Mouse (Mus musculus) intestine, embryonic 15.5 days (tissue): ENCODE results near the gene Slc16a9. TPM values are rescaled to one million over a fixed set of nuclear protein-coding genes. Genes with fewer than 3 reads are reported as not detected.

Experiments
- ATAC-seq: fragments of 200-750 bp; cut with Nextera tagmentation; 2 replicates; pipeline ENCODE4 v1.8.0; 2017; ENCODE audit warnings: moderate TSS enrichment, moderate library complexity
- H3K27ac ChIP-seq: fragments of 300-500 bp; sonication (generic); 2 replicates; pipeline ENCODE4 v1.5.1; 2015; ENCODE audit warnings: mild to moderate bottlenecking, inconsistent platforms
- H3K27me3 ChIP-seq: fragments of 300-500 bp; sonication (generic); replicated peaks from 2 replicates; pipeline ENCODE4 v1.6.1; 2015; ENCODE audit warnings: inconsistent platforms
- H3K36me3 ChIP-seq: fragments of 300-500 bp; sonication (generic); 2 replicates; pipeline ENCODE4 v1.6.1; 2015; ENCODE audit warnings: inconsistent platforms
- H3K4me1 ChIP-seq: fragments of 300-500 bp; sonication (generic); replicated peaks from 2 replicates; pipeline ENCODE4 v1.6.1; 2015; ENCODE audit warnings: inconsistent platforms
- H3K4me2 ChIP-seq: fragments of 300-500 bp; sonication (generic); replicated peaks from 2 replicates; pipeline ENCODE4 v1.6.1; 2015; ENCODE audit warnings: mild to moderate bottlenecking, inconsistent platforms
- H3K4me3 ChIP-seq: fragments of 300-500 bp; sonication (generic); replicated peaks from 2 replicates; pipeline ENCODE4 v1.5.1; 2015; ENCODE audit warnings: inconsistent platforms
- H3K9ac ChIP-seq: fragments of 300-500 bp; sonication (generic); 2 replicates; pipeline ENCODE4 v1.6.1; 2015; ENCODE audit warnings: inconsistent platforms
- H3K9me3 ChIP-seq: fragments of 300-500 bp; sonication (generic); 2 replicates; pipeline ENCODE4 v1.6.1; 2016; ENCODE audit warnings: inconsistent platforms
- WGBS: fragments of 180-500 bp; shearing (Covaris S2); methylation state at CpG from one replicate; pipeline ENCODE4 v1.1.7; 2015; 5-methylcytosine and 5-hydroxymethylcytosine counted together
- polyA plus RNA-seq: library from polyadenylated mRNA; unstranded; fragments of >200 nt; fragmentation: Nextera tagmentation; extraction: Ambion mirVana; gene quantifications from 2 replicates; pipeline ENCODE4 v1.2.1, GENCODE M21; 2015

Gene Slc16a9
- 1.3 and 1.5 TPM in 2 replicates for polyA plus RNA-seq

DNA sequence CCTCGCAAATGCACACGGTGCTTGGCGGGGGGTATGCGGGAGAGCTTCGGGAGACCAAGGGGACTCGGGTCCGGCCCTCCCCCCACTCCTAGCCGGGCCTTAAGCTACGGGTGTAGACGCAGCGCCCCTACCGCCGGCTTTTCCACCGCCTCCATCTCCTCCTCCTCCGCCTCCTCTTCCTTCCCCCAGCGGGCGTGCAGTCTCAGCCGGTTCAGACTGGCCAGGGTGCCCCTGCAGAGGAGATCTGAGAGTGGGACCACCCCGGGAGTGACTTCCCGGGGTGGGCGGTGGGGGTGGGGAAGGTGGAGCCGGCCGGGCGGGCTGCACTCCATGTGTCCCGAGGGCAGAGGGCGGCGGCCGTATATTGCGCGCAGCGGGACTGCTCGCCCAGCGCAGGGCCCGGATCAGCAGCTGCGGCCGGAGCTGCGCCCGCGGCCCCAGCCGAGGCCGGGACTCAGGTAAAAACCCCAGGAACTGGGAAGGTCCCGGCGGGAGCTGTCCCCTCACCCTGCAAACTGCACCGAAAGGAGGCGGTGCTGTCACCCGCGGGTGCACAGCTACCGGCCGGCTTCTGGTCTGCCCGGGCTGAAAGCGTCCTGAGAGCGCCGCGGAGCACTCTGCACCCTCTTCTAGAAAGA is at the start of gene Slc16a9:
Slc16a9 (plus strand) TSS at position 180 of the 638 bp plus-strand sequence.
- peak; percentile 95 for ATAC-seq
- peak within 1 kb of the TSS; percentile 67 for H3K9ac ChIP-seq
- peaks cover 10% of the 10 kb centered on the region for H3K4me1 ChIP-seq
- peak within 1 kb of the TSS; percentile 98 for H3K4me2 ChIP-seq
- WGBS = under 1% methylated on average over 54 of the region's 54 CpGs
- no peaks in the 10 kb centered on the region for H3K9me3 ChIP-seq
- H3K4me3 ChIP-seq = peak within 1 kb of the TSS; percentile 65
- peaks cover 2% of the 10 kb centered on the region; the same call in 1 of the 2 replicates for H3K27me3 ChIP-seq
- no peaks in the 10 kb centered on the region for H3K36me3 ChIP-seq
- no peak within 1 kb of the TSS for H3K27ac ChIP-seq

- Histone ChIP-seq H3K27ac (no peak overlapping the region), H3K36me3 (peaks cover 8% of the 10 kb centered on the region; the same call in 1 of the 2 replicates), H3K27me3 (no peaks in the 10 kb centered on the region), H3K9ac (no peak overlapping the region), H3K4me3 (no peak overlapping the region), H3K4me2 (no peak overlapping the region), H3K9me3 (no peaks in the 10 kb centered on the region), H3K4me1 (0 out of 2 replicates have a peak, but pooled peaks cover 5% of the 10 kb centered on the region)
- ATAC-seq = peak; percentile 50
- 72% methylated on average over 7 of the region's 7 CpGs for WGBS
Observed at GRCm38 (mm10) chr10:70195279-70195678, 49.6 kb upstream of the Slc16a9 start.

DNA sequence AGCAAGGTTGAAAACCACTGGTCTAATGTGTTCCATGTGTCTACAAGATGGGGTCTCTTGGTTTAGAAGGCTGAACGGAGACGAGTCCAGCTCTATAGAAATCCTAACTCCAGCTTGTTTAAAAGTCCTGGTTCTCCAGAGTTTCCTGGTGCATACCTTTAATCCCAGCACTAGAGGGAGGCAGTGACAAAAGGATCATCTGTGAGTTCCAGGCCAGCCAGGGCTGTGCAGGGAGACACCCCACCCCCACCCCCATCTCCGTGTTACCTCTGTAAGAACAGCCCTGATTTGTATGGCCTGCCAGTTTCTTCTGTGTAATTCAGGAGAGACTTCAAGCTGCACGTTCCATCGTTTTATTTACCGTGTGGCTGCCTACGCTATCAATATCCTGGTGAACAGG is 49.1 kb upstream of the Slc16a9 start:
- Histone ChIP-seq H3K4me1 (0 out of 2 replicates have a peak, but pooled peaks cover 5% of the 10 kb centered on the region), H3K27ac (no peak overlapping the region), H3K9me3 (no peaks in the 10 kb centered on the region), H3K27me3 (no peaks in the 10 kb centered on the region), H3K36me3 (peaks cover 8% of the 10 kb centered on the region; the same call in 1 of the 2 replicates), H3K4me2 (no peak overlapping the region), H3K9ac (no peak overlapping the region), H3K4me3 (no peak overlapping the region)
- WGBS = 39% methylated on average over 7 of the region's 7 CpGs
- ATAC-seq = peak; percentile 69

GRCm38 (mm10) chr10:70196666-70197065 is 48.2 kb upstream of the Slc16a9 start:
- 86% methylated on average over 6 of the region's 6 CpGs for WGBS
- Histone ChIP-seq H3K36me3 (0 out of 2 replicates have a peak, but pooled peaks cover 4% of the 10 kb centered on the region), H3K27me3 (no peaks in the 10 kb centered on the region), H3K4me3 (no peak overlapping the region), H3K4me1 (0 out of 2 replicates have a peak, but pooled peaks cover 5% of the 10 kb centered on the region), H3K27ac (no peak overlapping the region), H3K4me2 (no peak overlapping the region), H3K9ac (no peak overlapping the region), H3K9me3 (no peaks in the 10 kb centered on the region)
- no peak for ATAC-seq

GRCm38 (mm10) chr10:70197601-70198000 is 47.3 kb upstream of the Slc16a9 start:
- WGBS = 69% methylated on average over 2 of the region's 2 CpGs
- Histone ChIP-seq H3K27ac (no peak overlapping the region), H3K36me3 (no peaks in the 10 kb centered on the region), H3K27me3 (no peaks in the 10 kb centered on the region), H3K9ac (no peak overlapping the region), H3K4me2 (no peak overlapping the region), H3K9me3 (no peaks in the 10 kb centered on the region), H3K4me3 (no peak overlapping the region), H3K4me1 (0 out of 2 replicates have a peak, but pooled peaks cover 5% of the 10 kb centered on the region)
- no peak for ATAC-seq

DNA sequence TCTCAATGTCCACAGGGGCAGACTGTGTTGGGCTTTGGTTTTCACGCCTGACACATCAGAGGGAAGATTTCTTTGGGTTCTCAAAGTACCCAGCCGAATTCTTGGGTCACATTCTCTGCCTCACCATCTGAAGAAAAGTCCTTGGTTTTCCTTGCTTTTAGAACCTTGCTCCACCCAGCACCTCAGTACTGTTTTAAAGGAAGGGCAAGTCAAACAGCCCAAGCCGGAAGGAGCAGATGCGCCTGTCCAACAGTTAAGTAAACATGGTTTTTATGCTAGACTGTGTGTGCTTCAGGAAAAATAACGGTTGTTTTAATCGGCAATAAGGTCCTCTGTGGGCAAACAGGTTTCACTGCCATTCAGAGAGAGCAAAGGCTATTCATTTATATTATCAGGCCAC is 46.9 kb upstream of the Slc16a9 start:
- Histone ChIP-seq H3K9ac (no peak overlapping the region), H3K4me2 (no peak overlapping the region), H3K4me1 (0 out of 2 replicates have a peak, but pooled peaks cover 5% of the 10 kb centered on the region), H3K27me3 (no peaks in the 10 kb centered on the region), H3K4me3 (no peak overlapping the region), H3K27ac (no peak overlapping the region; the same call in 1 of the 2 replicates), H3K9me3 (no peaks in the 10 kb centered on the region), H3K36me3 (no peaks in the 10 kb centered on the region)
- 37% methylated on average over 6 of the region's 6 CpGs for WGBS
- ATAC-seq = peak; percentile 26; the same call in 1 of the 2 replicates

- H3K4me2 ChIP-seq = no peak overlapping the region
- no peak for ATAC-seq
- H3K4me3 ChIP-seq = no peak overlapping the region
- 0 out of 2 replicates have a peak, but pooled peaks cover 5% of the 10 kb centered on the region for H3K4me1 ChIP-seq
- H3K9ac ChIP-seq = no peak overlapping the region
- H3K27ac ChIP-seq = no peak overlapping the region
- H3K27me3 ChIP-seq = no peaks in the 10 kb centered on the region
- H3K9me3 ChIP-seq = no peaks in the 10 kb centered on the region
- 90% methylated on average over 7 of the region's 7 CpGs for WGBS
- no peaks in the 10 kb centered on the region for H3K36me3 ChIP-seq
Observed at GRCm38 (mm10) chr10:70198951-70199463, 45.9 kb upstream of the Slc16a9 start.

DNA sequence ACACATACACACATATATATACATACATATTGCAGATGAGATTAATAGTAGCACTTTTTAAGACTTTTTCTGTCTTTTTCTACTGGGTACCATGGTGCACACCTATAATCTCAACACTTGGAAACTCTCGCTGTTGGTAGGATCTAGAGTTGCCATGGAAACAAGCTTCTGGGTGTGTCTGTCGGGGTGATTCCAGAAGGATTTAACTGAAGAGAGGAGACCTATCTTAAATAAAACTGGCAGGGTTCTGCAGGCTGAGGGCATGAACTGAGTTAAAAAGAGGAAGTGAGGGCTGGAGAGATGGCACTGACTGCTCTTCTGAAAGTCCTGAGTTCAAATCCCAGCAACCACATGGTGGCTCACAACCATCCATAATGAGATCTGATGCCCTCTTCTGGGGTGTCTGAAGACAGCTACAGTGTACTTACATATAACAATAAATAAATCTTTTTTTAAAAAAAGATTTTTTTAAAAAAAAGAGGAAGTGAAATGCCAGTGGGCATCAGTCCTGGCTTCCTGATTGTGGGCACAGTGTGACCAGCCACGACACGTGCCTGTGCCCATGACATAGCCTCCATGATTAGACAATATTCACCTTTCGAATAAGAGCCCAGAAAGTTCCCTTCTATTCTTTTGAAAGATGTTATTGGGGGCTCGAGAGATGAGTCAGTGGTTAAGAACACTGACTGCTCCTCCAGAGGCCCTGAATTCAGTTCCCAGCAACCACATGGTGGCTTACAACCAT is 45.3 kb upstream of the Slc16a9 start:
- H3K27me3 ChIP-seq = no peaks in the 10 kb centered on the region
- no peak overlapping the region for H3K4me2 ChIP-seq
- 78% methylated on average over 6 of the region's 6 CpGs for WGBS
- 0 out of 2 replicates have a peak, but pooled peaks cover 5% of the 10 kb centered on the region for H3K4me1 ChIP-seq
- no peak overlapping the region for H3K9ac ChIP-seq
- H3K27ac ChIP-seq = no peak overlapping the region
- H3K9me3 ChIP-seq = no peaks in the 10 kb centered on the region
- H3K36me3 ChIP-seq = no peaks in the 10 kb centered on the region
- H3K4me3 ChIP-seq = no peak overlapping the region
- no peak for ATAC-seq

- Histone ChIP-seq H3K9ac (no peak overlapping the region), H3K4me2 (no peak overlapping the region), H3K9me3 (no peaks in the 10 kb centered on the region), H3K4me3 (no peak overlapping the region), H3K27me3 (no peaks in the 10 kb centered on the region), H3K27ac (no peak overlapping the region), H3K36me3 (no peaks in the 10 kb centered on the region), H3K4me1 (peaks cover 9% of the 10 kb centered on the region; the same call in 1 of the 2 replicates)
- ATAC-seq = no peak
- WGBS = 66% methylated on average over 12 of the region's 12 CpGs
Observed at GRCm38 (mm10) chr10:70200889-70201500, 43.9 kb upstream of the Slc16a9 start.

- Histone ChIP-seq H3K9ac (no peak within 1 kb of the TSS), H3K4me3 (no peak within 1 kb of the TSS), H3K4me1 (peaks cover 4% of the 10 kb centered on the region; the same call in 1 of the 2 replicates), H3K27me3 (no peaks in the 10 kb centered on the region), H3K4me2 (peak within 1 kb of the TSS; percentile 20; the same call in 1 of the 2 replicates), H3K27ac (0 out of 2 replicates have a peak within 1 kb of the TSS, but pooled peaks have one; percentile 13), H3K9me3 (no peaks in the 10 kb centered on the region), H3K36me3 (no peaks in the 10 kb centered on the region)
- ATAC-seq = peak; percentile 83
- WGBS = 27% methylated on average over 17 of the region's 17 CpGs
Observed at GRCm38 (mm10) chr10:70204505-70205399, 40.1 kb upstream of the Slc16a9 start, which contains the start of gene Mrln. Gene Mrln, plus strand, starts transcription at chr10:70204664.

GRCm38 (mm10) chr10:70211281-70211680 is 33.6 kb upstream of the Slc16a9 start:
- H3K27me3 ChIP-seq = no peaks in the 10 kb centered on the region
- WGBS = 73% methylated on average over 9 of the region's 9 CpGs

More at GRCm38 (mm10) chr10:70211281-70211680, 33.6 kb upstream of the Slc16a9 start:
- Histone ChIP-seq H3K36me3 (no peaks in the 10 kb centered on the region), H3K27ac (no peak overlapping the region), H3K4me2 (no peak overlapping the region), H3K9ac (no peak overlapping the region), H3K9me3 (no peaks in the 10 kb centered on the region), H3K4me3 (no peak overlapping the region), H3K4me1 (no peaks in the 10 kb centered on the region)
- ATAC-seq = peak; percentile 70; the same call in 1 of the 2 replicates
